Mouse (Mus musculus): ENCODE measurements around the gene Slc37a3.

DNA sequence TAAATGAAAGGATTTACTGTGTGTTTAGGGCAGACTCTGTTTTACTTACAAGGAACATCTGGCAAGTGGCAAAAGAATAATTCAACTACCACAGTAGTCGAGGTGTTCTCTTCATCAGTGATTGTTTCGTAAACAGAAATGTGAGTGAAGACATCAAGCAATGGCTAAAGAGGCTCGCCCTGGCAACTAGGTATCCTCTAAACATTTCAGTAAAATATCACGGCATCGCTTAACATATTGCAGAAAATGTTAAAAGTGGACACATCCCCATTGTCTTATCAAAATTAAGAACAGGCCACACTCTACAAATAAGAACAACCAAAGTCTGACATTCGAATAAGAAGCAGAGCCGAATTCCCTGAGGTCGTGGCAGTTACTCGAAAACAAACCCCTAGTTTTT is 700 bp downstream of the Slc37a3 start:
- TF ChIP-seq ZNF384 (IDR thresholded peaks at IDR 0.05; ENCODE audit: low read depth, low read length) (no peak), ZC3H11A (IDR thresholded peaks at IDR 0.05; ENCODE audit: borderline replicate concordance, low read depth, low read length) (no peak), HCFC1 (IDR thresholded peaks at IDR 0.05; ENCODE audit: borderline replicate concordance, insufficient read depth, low read length) (no peak), CHD2 (IDR thresholded peaks at IDR 0.05; ENCODE audit: low read depth, low read length) (no peak)
